Comparison of ENCODE assay signal across 42 mouse cellular contexts in genomic region chr14:75579010-75579409, GRCm38 (mm10). TPM values are rescaled to one million over a fixed set of nuclear protein-coding genes. Genes with fewer than 3 reads are reported as not detected.
"Had no signal": no experiment of that assay in that cellular context is flagged by ENCODE, and none has a peak within 500 bp of the region (broad histone marks: within the 10 kb centered on the region; RNA-seq: fewer than 3 reads in every experiment).

No protein-coding gene starts in this region.

- H3K4me2 ChIP-seq: heart, embryonic 11.5 days; heart, embryonic 13.5 days; heart, embryonic 15.5 days; hindbrain, embryonic 13.5 days; hindbrain, embryonic 15.5 days; kidney, embryonic 15.5 days; limb, embryonic 13.5 days; limb, embryonic 15.5 days; liver, embryonic 12.5 days had no signal

- ATAC-seq: hindbrain, postnatal 0 days; intestine, embryonic 16.5 days; liver, embryonic 12.5 days had no signal

- H3K36me3 ChIP-seq: heart, embryonic 13.5 days; heart, embryonic 15.5 days; hindbrain, embryonic 10.5 days; hindbrain, embryonic 13.5 days; hindbrain, embryonic 15.5 days; kidney, embryonic 15.5 days; limb, embryonic 13.5 days; limb, embryonic 15.5 days; liver, embryonic 12.5 days had no signal

- H3K27ac ChIP-seq: gastrocnemius, adult 2 months; heart, adult 2 months; heart, embryonic 13.5 days; heart, embryonic 15.5 days; hindbrain, embryonic 10.5 days; hindbrain, embryonic 13.5 days; hindbrain, embryonic 15.5 days; hindbrain, postnatal 0 days; kidney, embryonic 15.5 days; kidney, postnatal 0 days; limb, embryonic 13.5 days; limb, embryonic 15.5 days; liver, embryonic 12.5 days; liver, embryonic 14.5 days had no signal

- H3K9me3 ChIP-seq: heart, embryonic 13.5 days; heart, embryonic 15.5 days; hindbrain, embryonic 10.5 days; hindbrain, embryonic 13.5 days; hindbrain, embryonic 15.5 days; kidney, embryonic 15.5 days; limb, embryonic 13.5 days; limb, embryonic 15.5 days; liver, embryonic 12.5 days had no signal

- H3K27me3 ChIP-seq: heart, embryonic 15.5 days; hindbrain, embryonic 13.5 days; hindbrain, embryonic 15.5 days; kidney, embryonic 15.5 days; limb, embryonic 13.5 days; limb, embryonic 15.5 days; liver, embryonic 12.5 days had no signal

- DNase-seq: gastrocnemius, adult 2 months; gastrocnemius, postnatal 10 days; gastrocnemius, postnatal 25 days; heart, adult 2 months; heart, postnatal 4 days; kidney, adult 11 months; kidney, adult 2 months; kidney, adult 9 months; kidney, postnatal 14 days; kidney, postnatal 36 days; layer of hippocampus, adult 9-11 months; layer of hippocampus, postnatal 36 days; left cerebral cortex, postnatal 4 days had no signal

- H3K4me3 ChIP-seq: gastrocnemius, adult 2 months; heart, adult 2 months; heart, embryonic 13.5 days; heart, embryonic 15.5 days; hindbrain, embryonic 10.5 days; hindbrain, embryonic 13.5 days; hindbrain, embryonic 15.5 days; kidney, embryonic 15.5 days; limb, embryonic 13.5 days; limb, embryonic 15.5 days; liver, embryonic 12.5 days had no signal

- H3K9ac ChIP-seq: heart, embryonic 13.5 days; heart, embryonic 15.5 days; hindbrain, embryonic 13.5 days; hindbrain, embryonic 15.5 days; kidney, embryonic 15.5 days; limb, embryonic 13.5 days; limb, embryonic 15.5 days; liver, embryonic 12.5 days; liver, embryonic 14.5 days had no signal

- H3K4me1 ChIP-seq: heart, embryonic 13.5 days; heart, embryonic 15.5 days; hindbrain, embryonic 10.5 days; hindbrain, embryonic 15.5 days; kidney, embryonic 15.5 days; limb, embryonic 15.5 days; liver, embryonic 12.5 days had no signal

RNA-seq across cellular contexts. Expression of gene Spert, which starts 13.9 kb away (rescaled TPM):
- total RNA-seq: gastrocnemius, adult 2 months; gastrocnemius, postnatal 10 days; gastrocnemius, postnatal 25 days; gastrocnemius, postnatal 4 days; granulocyte monocyte progenitor cell, adult 5-6 weeks; heart, adult 2 months; heart, postnatal 25 days; heart, postnatal 4 days; hindbrain, postnatal 0 days; layer of hippocampus, adult 18-20 months; layer of hippocampus, adult 8-10 months; layer of hippocampus, postnatal 14 days; layer of hippocampus, postnatal 36 days; left cerebral cortex, adult 18-20 months; left cerebral cortex, adult 8-10 months; left cerebral cortex, postnatal 10 days; left cerebral cortex, postnatal 25 days; left cerebral cortex, postnatal 4 days; liver, adult 2 months had no signal
- polyA plus RNA-seq: heart, embryonic 11.5 days; heart, embryonic 13.5 days; heart, embryonic 15.5 days; heart, postnatal 0 days; hindbrain, embryonic 10.5 days; hindbrain, embryonic 13.5 days; hindbrain, embryonic 15.5 days; hindbrain, postnatal 0 days; intestine, embryonic 14.5 days; intestine, embryonic 16.5 days; kidney, embryonic 15.5 days; kidney, postnatal 0 days; large intestine, adult 2 months; limb, embryonic 11.5 days; limb, embryonic 13.5 days; limb, embryonic 15.5 days; liver, adult 2 months; liver, embryonic 12.5 days; liver, embryonic 14.5 days had no signal
